Mouse (Mus musculus) forebrain, embryonic 10.5 days (tissue): ENCODE measurements around the gene Fbxo44. TPM values are rescaled to one million over a fixed set of nuclear protein-coding genes. Genes with fewer than 3 reads are reported as not detected.
"Not testable (repeated sequence)": the region's sequence is repeated elsewhere in the genome, so short reads cannot be mapped to it uniquely, and the experiment has no call there.

Experiments
- DNase-seq: peaks from one replicate; pipeline ENCODE4 v3.0.0-alpha.2; 2017; ENCODE audit warnings: low spot score; ENCODE audit errors: extremely low spot score
- H3K27ac ChIP-seq: fragments of 300-500 bp; sonication (generic); 2 replicates; pipeline ENCODE4 v1.5.1; 2016; ENCODE audit warnings: mild to moderate bottlenecking
- H3K27me3 ChIP-seq: fragments of 300-500 bp; sonication (generic); 2 replicates; pipeline ENCODE4 v1.6.1; 2016; ENCODE audit warnings: mild to moderate bottlenecking; ENCODE audit not compliant: poor library complexity, severe bottlenecking
- H3K36me3 ChIP-seq: fragments of 300-500 bp; sonication (generic); replicated peaks from 2 replicates; pipeline ENCODE4 v1.6.1; 2016; ENCODE audit warnings: mild to moderate bottlenecking, moderate library complexity
- H3K4me1 ChIP-seq: fragments of 300-500 bp; sonication (generic); 2 replicates; pipeline ENCODE4 v1.6.1; 2016
- H3K4me3 ChIP-seq: fragments of 300-500 bp; sonication (generic); 2 replicates; pipeline ENCODE4 v1.5.1; 2016; ENCODE audit warnings: mild to moderate bottlenecking, moderate library complexity
- H3K9me3 ChIP-seq: fragments of 300-500 bp; sonication (generic); 2 replicates; pipeline ENCODE4 v1.6.1; 2016; ENCODE audit warnings: mild to moderate bottlenecking, moderate library complexity
- WGBS: fragments of 180-500 bp; shearing (Covaris S2); methylation state at CpG from one replicate; pipeline ENCODE4 v1.1.7; 2016; 5-methylcytosine and 5-hydroxymethylcytosine counted together
- polyA plus RNA-seq: library from polyadenylated mRNA; unstranded; fragments of >200 nt; fragmentation: Nextera tagmentation; extraction: Ambion mirVana; gene quantifications from 2 replicates; pipeline ENCODE4 v1.2.1, GENCODE M21; 2016

The Fbxo44 gene
- polyA plus RNA-seq, 1 experiment from 2014 or later, result 34.4 TPM

GRCm38 (mm10) chr4:148177716-148178115 is 17.4 kb upstream of the Fbxo44 start:
- H3K36me3 ChIP-seq, result no peaks in the 10 kb centered on the region
- H3K9me3 ChIP-seq, result no peaks in the 10 kb centered on the region
- H3K4me3 ChIP-seq, result no peak overlapping the region
- H3K27me3 ChIP-seq, result peaks cover 96% of the 10 kb centered on the region
- DNase-seq, result no peak
- peaks cover 32% of the 10 kb centered on the region for H3K4me1 ChIP-seq
- no peak overlapping the region for H3K27ac ChIP-seq

GRCm38 (mm10) chr4:148176603-148177002 is 16.3 kb upstream of the Fbxo44 start:
- H3K4me3 ChIP-seq, H3K36me3 ChIP-seq, DNase-seq, H3K9me3 ChIP-seq, H3K27ac ChIP-seq: not testable (repeated sequence)
- Histone ChIP-seq H3K4me1 (peaks cover 23% of the 10 kb centered on the region), H3K27me3 (peaks cover 96% of the 10 kb centered on the region)
- 87% methylated on average over 5 of the region's 6 CpGs for WGBS

- peaks cover 99% of the 10 kb centered on the region for H3K27me3 ChIP-seq
- no peak for DNase-seq
- 4% methylated on average over 12 of the region's 12 CpGs for WGBS
- peaks cover 35% of the 10 kb centered on the region for H3K4me1 ChIP-seq
- H3K4me3 ChIP-seq, result peak overlapping the region; percentile 27; the same call in 1 of the 2 replicates
- H3K27ac ChIP-seq, result no peak overlapping the region
- no peaks in the 10 kb centered on the region for H3K36me3 ChIP-seq
- H3K9me3 ChIP-seq, result no peaks in the 10 kb centered on the region
Measured at GRCm38 (mm10) chr4:148174495-148174862, 14.2 kb upstream of the Fbxo44 start.

- Histone ChIP-seq H3K4me3 (peak overlapping the region; percentile 27), H3K9me3 (no peaks in the 10 kb centered on the region), H3K4me1 (peaks cover 37% of the 10 kb centered on the region), H3K27me3 (peaks cover 99% of the 10 kb centered on the region), H3K36me3 (no peaks in the 10 kb centered on the region), H3K27ac (no peak overlapping the region)
- peak; percentile 40 for DNase-seq
- under 1% methylated on average over 30 of the region's 30 CpGs for WGBS
Measured at GRCm38 (mm10) chr4:148173811-148174494, 13.7 kb upstream of the Fbxo44 start.

DNA sequence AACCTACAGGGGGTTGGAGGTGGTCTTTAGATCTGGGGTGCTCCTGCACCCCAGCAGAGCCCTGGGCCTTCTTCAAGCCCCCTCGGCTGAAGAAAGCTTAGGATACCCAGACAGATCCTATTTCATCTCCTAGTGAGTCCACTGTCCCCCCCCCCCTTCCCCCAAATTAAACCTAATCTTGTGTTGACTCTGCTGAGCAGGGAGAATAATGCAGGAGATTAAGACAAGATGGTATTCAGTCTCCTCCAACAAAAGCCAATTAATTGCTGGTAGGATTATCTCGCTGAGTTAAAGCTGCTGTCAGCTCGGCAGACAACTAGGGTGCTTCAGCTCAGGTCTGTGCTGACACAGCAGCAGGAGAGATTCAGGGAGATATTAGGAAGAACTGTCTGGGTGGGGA is 11.0 kb upstream of the Fbxo44 start:
- Histone ChIP-seq H3K4me3 (no peak overlapping the region), H3K4me1 (peaks cover 46% of the 10 kb centered on the region), H3K27me3 (peaks cover 98% of the 10 kb centered on the region), H3K36me3 (no peaks in the 10 kb centered on the region), H3K27ac (no peak overlapping the region), H3K9me3 (no peaks in the 10 kb centered on the region)
- WGBS, result 9% methylated on average over 3 of the region's 3 CpGs
- no peak for DNase-seq

- DNase-seq, result peak; percentile 76
- WGBS, result 0% methylated on average over 2 of the region's 2 CpGs
- H3K27me3 ChIP-seq, result peaks cover 98% of the 10 kb centered on the region
- H3K4me3 ChIP-seq, result no peak overlapping the region
- H3K9me3 ChIP-seq, result no peaks in the 10 kb centered on the region
- H3K4me1 ChIP-seq, result peaks cover 48% of the 10 kb centered on the region
- no peak overlapping the region for H3K27ac ChIP-seq
- no peaks in the 10 kb centered on the region for H3K36me3 ChIP-seq
Measured at GRCm38 (mm10) chr4:148170842-148171241, 10.6 kb upstream of the Fbxo44 start.

DNA sequence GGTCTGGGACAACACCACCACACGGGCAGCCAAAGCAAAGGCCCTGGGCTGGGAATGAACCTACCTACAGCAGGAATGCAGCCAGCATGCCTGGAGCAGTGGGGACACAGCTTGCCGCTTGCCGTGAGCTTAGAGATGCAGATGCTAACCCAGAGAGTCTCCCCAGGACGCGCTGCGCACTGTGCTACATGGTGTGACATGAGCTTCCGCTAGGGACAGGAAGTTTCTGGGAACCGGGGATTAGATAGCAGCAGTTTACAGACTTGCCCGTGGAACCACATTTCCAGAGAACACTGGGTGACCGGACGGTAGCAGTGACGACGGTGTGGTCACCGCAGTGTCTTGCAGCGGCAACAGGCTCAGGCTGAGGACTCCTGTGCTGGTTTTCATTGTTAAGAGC is 9.3 kb upstream of the Fbxo44 start:
- no peak overlapping the region for H3K4me3 ChIP-seq
- H3K4me1 ChIP-seq, result peaks cover 57% of the 10 kb centered on the region
- WGBS, result 23% methylated on average over 15 of the region's 15 CpGs
- DNase-seq, result no peak
- H3K9me3 ChIP-seq, result no peaks in the 10 kb centered on the region
- peaks cover 98% of the 10 kb centered on the region for H3K27me3 ChIP-seq
- no peak overlapping the region for H3K27ac ChIP-seq
- no peaks in the 10 kb centered on the region for H3K36me3 ChIP-seq

DNA sequence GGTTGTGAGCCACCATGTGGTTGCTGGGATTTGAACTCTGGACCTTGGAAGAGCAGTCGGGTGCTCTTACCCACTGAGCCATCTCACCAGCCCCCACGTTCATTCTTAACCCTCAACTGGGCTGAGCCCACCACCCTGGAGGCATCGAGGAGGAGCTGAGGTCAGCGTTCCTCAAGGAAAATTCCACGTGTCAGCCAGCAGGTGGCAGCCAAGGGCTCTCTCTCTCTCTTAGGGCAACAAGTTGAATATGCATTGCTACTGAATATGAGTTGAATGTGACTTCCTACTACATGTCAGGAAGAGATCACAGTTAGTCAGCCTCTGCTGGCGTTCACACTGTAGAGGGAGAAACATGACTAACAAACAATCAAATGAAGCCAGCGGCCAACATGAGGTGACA is 8.0 kb upstream of the Fbxo44 start:
- 28% methylated on average over 7 of the region's 7 CpGs for WGBS
- peak; percentile 71 for DNase-seq
- Histone ChIP-seq H3K27me3 (peaks cover 98% of the 10 kb centered on the region), H3K36me3 (no peaks in the 10 kb centered on the region), H3K9me3 (no peaks in the 10 kb centered on the region), H3K4me3 (no peak overlapping the region), H3K27ac (no peak overlapping the region), H3K4me1 (peaks cover 59% of the 10 kb centered on the region)

GRCm38 (mm10) chr4:148166986-148167385 is 6.7 kb upstream of the Fbxo44 start:
- Histone ChIP-seq H3K4me1 (peaks cover 55% of the 10 kb centered on the region), H3K9me3 (no peaks in the 10 kb centered on the region), H3K27ac (no peak overlapping the region), H3K27me3 (peaks cover 98% of the 10 kb centered on the region), H3K4me3 (peak overlapping the region; percentile 28), H3K36me3 (no peaks in the 10 kb centered on the region)
- peak; percentile 69 for DNase-seq
- WGBS, result 22% methylated on average over 4 of the region's 4 CpGs

GRCm38 (mm10) chr4:148166431-148166830 is 6.1 kb upstream of the Fbxo44 start:
- Histone ChIP-seq H3K27me3 (peaks cover 98% of the 10 kb centered on the region), H3K36me3 (no peaks in the 10 kb centered on the region), H3K27ac (0 out of 2 replicates have a peak overlapping the region, but pooled peaks have one; percentile 25), H3K4me3 (peak overlapping the region; percentile 28), H3K4me1 (peaks cover 54% of the 10 kb centered on the region), H3K9me3 (no peaks in the 10 kb centered on the region)
- 4% methylated on average over 10 of the region's 10 CpGs for WGBS
- DNase-seq, result peak; percentile 34

- no peaks in the 10 kb centered on the region for H3K9me3 ChIP-seq
- WGBS, result 3% methylated on average over 17 of the region's 17 CpGs
- peaks cover 98% of the 10 kb centered on the region for H3K27me3 ChIP-seq
- no peaks in the 10 kb centered on the region for H3K36me3 ChIP-seq
- peak overlapping the region; percentile 28; the same call in 1 of the 2 replicates for H3K4me3 ChIP-seq
- no peak overlapping the region for H3K27ac ChIP-seq
- peaks cover 58% of the 10 kb centered on the region for H3K4me1 ChIP-seq
- DNase-seq, result no peak
Measured at GRCm38 (mm10) chr4:148165551-148165950, 5.3 kb upstream of the Fbxo44 start.

- no peaks in the 10 kb centered on the region for H3K9me3 ChIP-seq
Measured at GRCm38 (mm10) chr4:148164461-148164860, 4.2 kb upstream of the Fbxo44 start.

DNA sequence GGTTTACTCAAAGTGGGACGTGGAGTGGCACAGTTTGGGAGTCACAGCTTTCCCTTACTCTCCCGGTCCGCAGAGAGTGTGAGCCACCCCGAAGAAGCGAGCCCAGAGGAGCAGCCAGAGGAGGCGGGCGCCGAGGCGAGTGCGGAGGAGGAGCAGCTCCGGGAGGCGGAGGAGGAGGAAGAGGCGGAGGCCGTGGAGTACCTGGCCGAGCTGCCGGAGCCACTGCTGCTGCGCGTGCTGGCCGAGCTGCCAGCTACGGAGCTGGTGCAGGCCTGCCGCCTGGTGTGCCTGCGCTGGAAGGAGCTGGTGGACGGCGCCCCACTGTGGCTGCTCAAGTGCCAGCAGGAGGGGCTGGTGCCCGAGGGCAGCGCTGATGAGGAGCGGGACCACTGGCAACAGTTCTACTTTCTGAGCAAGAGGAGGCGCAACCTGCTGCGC is 3.7 kb upstream of the Fbxo44 start:
- Histone ChIP-seq H3K4me1 (peaks cover 66% of the 10 kb centered on the region), H3K27ac (0 out of 2 replicates have a peak overlapping the region, but pooled peaks have one; percentile 44)
- WGBS, result 1% methylated on average over 29 of the region's 29 CpGs

More at GRCm38 (mm10) chr4:148164461-148164860, 4.2 kb upstream of the Fbxo44 start:
- peak overlapping the region; percentile 44 for H3K4me3 ChIP-seq
- peaks cover 63% of the 10 kb centered on the region for H3K4me1 ChIP-seq
- no peak overlapping the region for H3K27ac ChIP-seq
- DNase-seq, result no peak
- H3K36me3 ChIP-seq, result no peaks in the 10 kb centered on the region
- under 1% methylated on average over 16 of the region's 16 CpGs for WGBS
- peaks cover 95% of the 10 kb centered on the region for H3K27me3 ChIP-seq

More for the DNA sequence above, 3.7 kb upstream of the Fbxo44 start:
- Histone ChIP-seq H3K4me3 (peak overlapping the region; percentile 44), H3K36me3 (no peaks in the 10 kb centered on the region), H3K27me3 (peaks cover 91% of the 10 kb centered on the region), H3K9me3 (no peaks in the 10 kb centered on the region)
- DNase-seq, result peak; percentile 76
